Mouse (Mus musculus) splenic B cell, adult 2 months (primary cell): ENCODE data around the gene Mettl9.

Experiments used
- DNase-seq: peaks from one replicate; pipeline ENCODE4 v3.0.0-alpha.2; 2011; ENCODE audit warnings: low read depth, low spot score
- H3K27me3 ChIP-seq: 2 replicates; pipeline ENCODE4 v1.6.1; 2012; ENCODE audit warnings: mild to moderate bottlenecking, low read length, moderate library complexity, mixed read lengths; ENCODE audit not compliant: control insufficient read depth, poor library complexity, insufficient read depth, severe bottlenecking
- H3K36me3 ChIP-seq: 2 replicates; pipeline ENCODE4 v1.6.1; 2012; ENCODE audit warnings: mild to moderate bottlenecking, low read length, moderate library complexity, mixed read lengths; ENCODE audit not compliant: control insufficient read depth, poor library complexity, insufficient read depth, severe bottlenecking

Mettl9 gene

DNA sequence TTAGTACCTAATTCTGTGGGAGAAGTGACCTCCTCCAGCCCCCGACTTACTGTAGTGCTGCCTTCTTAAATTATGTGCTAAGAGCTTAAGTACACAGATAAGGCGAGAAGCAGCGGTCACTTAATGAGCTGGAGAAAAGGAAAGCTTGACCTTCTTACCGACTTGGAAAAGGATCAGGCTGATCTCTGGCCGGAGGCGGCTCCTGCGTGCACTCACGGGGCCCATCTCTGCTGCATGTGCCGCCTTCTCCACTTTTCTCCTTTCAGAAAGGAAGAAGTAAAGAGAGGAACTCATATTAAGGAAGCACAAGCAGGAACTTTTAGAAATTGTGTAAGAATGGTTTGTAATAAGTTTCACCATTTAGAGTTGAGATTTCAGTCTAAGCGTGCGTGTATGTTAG, 40.0 kb downstream of the Mettl9 start, which contains the start of gene Igsf6:
Igsf6 (minus strand) TSS at position 292 of the 400 bp plus-strand sequence.
- Histone ChIP-seq H3K27me3 (no peaks in the 10 kb centered on the region), H3K36me3 (no peaks in the 10 kb centered on the region; the same call in 1 of the 2 replicates)
- no peak for DNase-seq

DNA sequence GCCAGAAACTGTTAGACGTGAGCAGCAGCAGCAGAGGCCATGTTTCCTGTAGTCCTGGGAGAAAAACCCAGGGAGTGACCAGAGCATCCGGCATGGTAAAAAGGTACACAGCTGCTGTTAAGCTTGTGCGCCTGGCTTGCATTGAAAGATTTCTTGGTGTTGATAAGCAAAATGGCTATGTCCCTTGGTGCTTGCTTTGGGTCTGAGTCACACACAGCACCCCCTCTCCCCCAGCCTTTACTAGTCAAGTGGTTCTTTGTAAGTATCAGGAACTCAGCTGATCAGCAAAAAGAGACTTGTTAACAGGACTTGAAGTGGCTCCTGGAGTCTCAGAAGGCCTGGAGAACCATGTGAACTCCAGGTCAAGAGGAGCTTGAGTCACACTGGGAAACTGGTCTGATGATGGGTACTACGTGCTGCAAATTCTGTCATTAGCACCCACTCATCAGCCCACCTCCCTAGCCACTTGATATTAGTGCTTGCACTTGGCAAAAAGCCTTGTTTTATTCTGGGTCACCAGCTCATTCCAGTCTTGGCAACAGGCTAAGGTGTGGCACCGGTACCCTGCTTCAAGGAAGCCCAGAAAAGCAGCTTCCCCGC, 40.7 kb downstream of the Mettl9 start:
- H3K27me3 ChIP-seq, result no peaks in the 10 kb centered on the region
- no peak for DNase-seq
- H3K36me3 ChIP-seq, result no peaks in the 10 kb centered on the region; the same call in 1 of the 2 replicates

DNA sequence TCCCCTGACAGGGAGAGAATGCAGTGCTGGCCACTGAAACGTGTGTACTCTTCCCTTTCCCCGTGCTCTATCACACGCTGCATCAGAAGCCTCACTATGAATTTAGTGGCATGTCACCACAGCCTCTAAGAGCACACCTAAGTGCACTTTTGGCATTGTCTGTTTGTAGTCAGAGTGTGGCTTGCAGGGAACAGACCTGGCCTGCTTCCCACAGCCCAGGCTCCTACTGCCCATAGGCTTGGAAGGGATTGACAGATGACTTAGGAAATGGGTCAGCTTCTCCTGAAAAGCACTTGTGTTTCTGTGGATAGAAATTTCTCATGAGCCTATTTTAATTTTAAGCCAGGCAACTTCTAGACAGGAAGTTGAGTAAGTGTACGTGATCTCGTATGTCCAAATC, 41.2 kb downstream of the Mettl9 start:
- DNase-seq, result no peak
- Histone ChIP-seq H3K27me3 (no peaks in the 10 kb centered on the region), H3K36me3 (no peaks in the 10 kb centered on the region; the same call in 1 of the 2 replicates)

DNA sequence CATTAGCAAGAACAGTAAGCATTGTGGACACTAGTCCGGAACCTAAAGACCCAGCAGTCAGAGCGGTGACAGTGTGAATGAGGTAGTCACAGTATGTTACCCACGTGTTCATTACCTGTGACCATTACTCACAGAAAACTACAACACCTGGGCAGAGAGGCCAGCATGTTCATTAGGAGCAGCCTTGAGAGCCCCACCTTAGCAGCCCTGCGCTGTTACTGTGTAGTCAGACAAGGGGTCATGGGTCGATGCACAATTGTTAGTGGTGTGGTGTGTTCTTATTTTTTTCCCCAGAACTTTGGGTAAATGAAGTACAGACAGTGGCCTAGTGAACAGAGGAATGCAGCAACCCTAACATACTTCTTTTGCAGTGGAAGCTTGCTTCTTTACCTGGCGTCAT, 43.1 kb downstream of the Mettl9 start:
- H3K27me3 ChIP-seq, result no peaks in the 10 kb centered on the region
- no peak for DNase-seq
- no peaks in the 10 kb centered on the region; the same call in 1 of the 2 replicates for H3K36me3 ChIP-seq

DNA sequence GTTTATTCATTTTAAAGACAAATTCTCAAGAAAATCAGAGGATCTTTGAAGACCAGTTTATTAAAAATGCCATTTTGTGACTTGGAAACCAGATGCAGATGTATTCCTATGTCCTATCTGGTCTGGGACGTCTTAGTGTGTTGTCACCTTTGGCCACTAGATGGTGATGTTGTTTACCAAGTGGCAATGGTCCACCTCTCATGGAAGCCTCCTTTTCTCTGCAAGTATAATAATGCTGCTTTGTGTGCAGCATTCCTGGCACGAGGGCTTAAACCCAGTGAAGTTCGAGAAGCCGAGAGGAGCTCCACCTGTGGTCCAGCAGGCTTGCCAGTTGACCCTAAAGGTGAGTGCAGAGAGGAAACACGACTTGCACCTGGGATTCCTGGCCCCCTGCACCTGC, 43.6 kb downstream of the Mettl9 start:
- H3K27me3 ChIP-seq, result no peaks in the 10 kb centered on the region
- H3K36me3 ChIP-seq, result no peaks in the 10 kb centered on the region; the same call in 1 of the 2 replicates
- DNase-seq, result peak; percentile 58

DNA sequence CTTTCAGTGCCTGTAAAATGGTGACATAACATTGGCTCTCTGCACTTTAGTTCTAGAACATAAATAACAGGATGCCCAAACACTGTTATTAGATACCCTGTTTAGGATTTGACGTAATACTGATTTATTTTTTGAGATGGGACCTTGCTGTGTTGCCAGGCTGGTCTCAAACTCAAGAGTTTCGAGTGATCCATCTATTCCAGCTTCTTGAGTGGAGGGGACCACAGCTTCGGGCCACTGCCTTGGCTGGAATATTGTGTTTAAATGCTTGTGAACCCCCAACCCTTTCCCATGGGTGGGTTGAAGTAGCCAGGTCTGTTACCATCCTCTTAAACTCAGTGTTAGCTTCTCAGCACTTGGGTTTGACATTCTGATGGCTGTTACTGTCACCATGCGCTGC, 47.1 kb downstream of the Mettl9 start, which contains the start of gene Otoa:
Otoa (plus strand) TSS at position 301 of the 400 bp plus-strand sequence.
- Histone ChIP-seq H3K27me3 (no peaks in the 10 kb centered on the region), H3K36me3 (no peaks in the 10 kb centered on the region; the same call in 1 of the 2 replicates)
- DNase-seq, result no peak

DNA sequence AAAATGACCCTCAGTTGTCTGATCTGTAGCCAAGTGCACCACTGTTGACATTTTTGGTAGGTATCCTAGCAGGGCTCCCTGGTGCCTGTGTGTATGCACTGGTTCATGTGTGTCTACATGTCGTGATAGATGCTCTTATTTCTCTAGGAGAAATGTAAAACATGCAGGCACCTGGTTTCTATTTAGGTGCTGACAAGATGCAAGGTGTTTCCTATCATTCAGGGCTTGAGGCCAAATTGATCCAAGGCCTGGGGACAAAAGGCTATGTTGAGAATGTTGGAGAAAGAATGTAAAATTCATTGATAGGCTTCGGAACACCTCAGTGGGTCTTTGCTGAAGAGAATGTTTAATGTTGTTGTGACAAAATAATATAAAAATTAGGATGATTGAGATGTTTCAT, 47.6 kb downstream of the Mettl9 start:
- DNase-seq, result no peak
- no peaks in the 10 kb centered on the region for H3K27me3 ChIP-seq

DNA sequence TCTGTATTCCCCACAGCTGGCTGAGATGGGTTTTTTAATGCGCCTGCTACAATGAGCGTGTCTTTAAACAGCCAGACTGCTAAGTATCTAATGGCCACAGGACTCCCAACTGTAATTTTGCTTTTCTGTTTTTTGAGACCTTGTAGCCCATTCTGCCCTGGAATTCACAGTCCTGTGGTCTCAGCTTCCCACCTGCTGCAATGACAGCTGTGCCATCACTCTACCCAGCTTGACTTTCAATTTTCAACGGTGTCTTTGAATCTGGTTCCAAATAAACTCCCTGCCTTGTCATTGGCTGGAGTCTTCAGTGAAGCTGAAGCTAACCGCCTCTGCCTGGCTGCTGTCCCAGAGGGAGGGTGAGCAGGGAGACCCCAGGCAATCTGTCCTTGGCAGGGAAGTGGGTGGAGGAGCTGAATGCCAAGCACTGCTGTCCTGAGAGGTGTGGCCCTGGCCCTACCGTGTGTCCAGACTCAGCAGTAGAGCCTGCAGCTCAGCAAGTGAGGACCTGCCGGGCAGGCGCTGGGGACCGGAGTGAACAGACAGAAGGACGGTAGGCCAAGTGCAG, 48.8 kb downstream of the Mettl9 start:
- no peak for DNase-seq
- Histone ChIP-seq H3K27me3 (no peaks in the 10 kb centered on the region), H3K36me3 (no peaks in the 10 kb centered on the region)

More for the DNA sequence above, 47.6 kb downstream of the Mettl9 start:
- no peaks in the 10 kb centered on the region; the same call in 1 of the 2 replicates for H3K36me3 ChIP-seq

DNA sequence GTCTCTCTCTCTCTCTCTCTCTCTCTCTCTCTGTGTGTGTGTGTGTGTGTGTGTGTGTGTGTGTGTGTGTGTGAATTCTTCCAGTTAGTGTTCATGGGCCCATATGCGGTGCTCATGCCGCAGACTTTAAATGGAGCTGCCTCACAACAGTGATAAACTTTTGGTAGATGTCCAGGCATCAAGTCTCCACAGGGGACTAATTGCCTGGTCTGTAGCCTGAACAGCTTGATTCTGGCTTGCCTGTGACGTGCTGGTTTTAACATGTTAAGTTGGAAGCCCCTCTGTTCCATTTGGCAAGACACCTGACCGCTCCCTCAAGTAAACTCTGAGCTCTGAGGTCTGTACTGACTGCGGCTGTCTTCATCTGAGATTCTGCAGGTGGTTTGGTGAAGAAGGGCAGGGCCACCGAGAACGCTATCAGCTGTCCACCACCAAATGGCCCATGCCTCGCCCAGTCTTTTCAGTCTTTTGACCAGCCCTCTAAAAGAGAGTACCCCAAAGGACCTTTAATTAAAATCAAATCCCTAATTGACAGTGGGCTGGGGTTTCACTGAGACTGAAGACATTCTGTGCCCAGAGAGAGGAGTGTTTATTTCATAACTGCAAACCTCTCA, 50.7 kb downstream of the Mettl9 start:
- no peak for DNase-seq
- no peaks in the 10 kb centered on the region for H3K27me3 ChIP-seq

DNA sequence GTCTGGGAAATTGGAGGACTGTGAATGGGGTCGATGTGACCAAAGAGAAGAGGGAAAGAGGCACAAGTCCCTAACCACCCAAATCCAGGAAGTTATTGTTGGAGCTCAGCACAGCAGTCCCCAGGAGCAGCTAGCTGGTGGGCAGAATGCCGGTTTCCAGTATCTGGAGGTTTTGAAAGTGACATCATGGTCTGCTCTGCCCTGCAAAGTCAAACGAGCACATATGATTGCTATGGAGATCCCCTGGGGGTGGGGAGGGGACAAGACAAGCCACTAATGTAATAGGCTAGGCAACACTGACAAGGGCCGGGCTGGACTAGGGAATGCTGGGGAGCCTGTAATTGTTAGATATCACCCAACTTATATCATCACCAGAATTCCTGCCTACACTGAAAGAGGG, 51.3 kb downstream of the Mettl9 start:
- Histone ChIP-seq H3K27me3 (no peaks in the 10 kb centered on the region), H3K36me3 (no peaks in the 10 kb centered on the region)
- DNase-seq, result no peak

More for the DNA sequence above, 50.7 kb downstream of the Mettl9 start:
- no peaks in the 10 kb centered on the region for H3K36me3 ChIP-seq

DNA sequence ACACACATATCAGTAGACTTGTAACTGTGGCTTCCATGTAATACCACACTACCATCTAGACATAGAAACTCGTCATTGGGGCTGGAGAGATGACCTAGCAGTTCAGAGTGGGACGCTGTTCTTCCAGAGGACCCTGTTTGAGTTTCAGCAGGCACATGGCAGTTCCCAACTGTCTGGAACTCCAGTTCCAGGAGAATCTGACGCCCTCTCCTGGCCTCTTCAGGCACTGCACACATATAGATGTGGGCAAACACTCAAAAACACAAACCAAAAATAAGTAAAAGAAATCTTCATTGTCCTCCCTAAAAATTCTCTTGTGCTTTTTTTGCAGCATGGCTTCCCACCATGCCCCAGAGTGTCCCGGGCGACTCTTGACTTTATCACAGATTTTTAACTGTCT, 54.5 kb downstream of the Mettl9 start:
- no peaks in the 10 kb centered on the region for H3K27me3 ChIP-seq
- DNase-seq, result peak; percentile 3
- H3K36me3 ChIP-seq, result no peaks in the 10 kb centered on the region

DNA sequence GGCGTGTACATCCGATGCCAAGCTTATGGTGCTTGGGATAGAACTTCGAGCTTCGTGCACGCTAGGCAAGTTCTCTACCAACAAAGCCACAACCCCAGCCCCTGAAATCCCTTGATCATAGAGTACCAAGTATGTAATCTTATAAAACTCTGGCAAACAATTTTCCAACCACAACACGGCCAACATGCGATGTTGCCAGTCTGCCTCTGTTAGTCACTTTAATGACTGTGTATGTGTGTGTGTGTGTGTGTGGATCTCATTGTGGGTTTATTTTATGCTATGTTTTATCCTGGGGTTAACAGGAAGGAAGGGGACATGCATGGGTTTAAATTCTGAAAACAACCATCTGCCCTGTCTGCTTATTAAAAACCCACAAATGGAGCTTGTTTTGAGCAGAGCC, 56.5 kb downstream of the Mettl9 start:
- no peak for DNase-seq
- H3K36me3 ChIP-seq, result no peaks in the 10 kb centered on the region
- H3K27me3 ChIP-seq, result no peaks in the 10 kb centered on the region

DNA sequence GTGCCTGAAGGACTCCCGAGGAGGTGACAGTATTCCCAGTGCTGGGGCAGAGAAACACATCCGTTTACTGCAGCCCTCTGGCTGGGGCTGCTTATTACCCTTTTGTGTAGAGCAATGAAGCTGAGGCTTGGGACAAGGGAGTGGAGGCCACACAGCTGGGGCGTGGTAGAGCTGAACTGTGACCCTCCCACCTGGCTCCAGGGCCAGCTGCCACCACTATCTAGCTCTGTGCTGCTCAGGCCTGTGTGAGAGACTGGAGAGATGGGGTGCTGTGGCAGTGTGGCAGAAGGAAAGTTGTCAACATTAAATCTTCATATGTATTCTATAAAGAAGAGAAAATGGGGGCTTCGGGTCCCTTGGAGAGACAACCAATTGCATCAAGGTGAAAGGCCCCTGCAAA, 58.8 kb downstream of the Mettl9 start:
- Histone ChIP-seq H3K27me3 (no peaks in the 10 kb centered on the region), H3K36me3 (no peaks in the 10 kb centered on the region)
- no peak for DNase-seq

DNA sequence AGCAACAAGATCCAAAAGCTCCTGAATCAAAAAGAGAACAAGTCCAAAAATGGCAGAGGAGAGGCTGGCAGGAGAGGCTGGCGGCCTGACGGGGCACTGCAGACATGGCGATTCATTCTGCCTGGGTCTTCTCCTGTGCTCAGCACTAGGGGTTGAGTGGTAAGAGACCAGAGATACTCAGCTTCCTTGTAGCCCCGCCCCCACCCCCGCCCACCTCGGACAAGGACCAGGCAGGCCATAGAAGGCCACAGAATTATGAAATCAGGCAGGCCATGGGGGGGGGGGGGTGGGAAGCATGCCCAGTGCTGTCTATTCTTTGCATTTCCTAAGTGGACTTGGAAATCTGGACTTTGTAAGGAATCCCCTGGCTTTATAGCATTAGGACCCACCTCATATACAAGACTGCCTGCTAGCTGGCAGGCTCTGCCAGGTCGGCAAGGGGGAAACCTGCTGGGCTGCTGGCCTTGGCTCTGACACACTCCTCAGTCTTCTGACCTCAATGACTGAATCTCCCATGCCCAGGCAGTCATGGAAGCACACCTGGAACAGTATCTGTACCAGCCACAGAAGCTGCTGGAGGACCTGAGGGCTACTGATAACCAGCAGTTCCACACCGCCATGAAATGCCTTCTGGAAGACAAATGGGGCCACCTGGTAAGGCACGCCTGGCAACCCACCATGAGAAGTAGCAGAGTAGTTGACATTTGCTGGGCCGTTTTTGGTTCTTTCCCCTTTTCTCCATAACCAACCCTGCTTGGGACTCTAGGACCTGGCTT, 64.6 kb downstream of the Mettl9 start:
- H3K27me3 ChIP-seq, result no peaks in the 10 kb centered on the region
- no peaks in the 10 kb centered on the region for H3K36me3 ChIP-seq
- no peak for DNase-seq

DNA sequence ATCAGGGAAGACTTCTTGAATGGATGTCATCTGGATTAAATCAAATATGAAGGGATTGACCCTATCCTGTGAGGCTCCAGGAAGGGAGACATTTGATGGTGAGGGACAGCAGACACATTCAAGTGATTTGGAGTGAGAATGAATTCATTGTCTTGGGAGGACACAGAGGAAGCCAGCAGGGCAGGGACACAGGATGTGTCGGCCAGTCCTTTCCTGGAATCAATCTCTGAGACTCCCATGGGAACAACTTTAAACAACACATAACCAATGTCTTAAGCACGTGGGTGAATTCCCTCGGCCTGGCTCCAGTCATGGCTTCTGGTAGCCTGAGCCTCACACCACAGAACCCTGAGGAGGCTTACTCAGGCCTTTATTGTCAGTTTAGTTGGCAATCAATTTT, 73.6 kb downstream of the Mettl9 start:
- Histone ChIP-seq H3K27me3 (no peaks in the 10 kb centered on the region), H3K36me3 (no peaks in the 10 kb centered on the region)
- no peak for DNase-seq
